8 mouse cellular contexts compared by ENCODE assay signal in genomic region chr2:11552297-11552821, GRCm38 (mm10). TPM values are rescaled to one million over a fixed set of nuclear protein-coding genes. Genes with fewer than 3 reads are reported as not detected.
DNase-seq lines count a peak whose midpoint lies in the region; ATAC-seq lines count a peak whose summit lies in the region.

No protein-coding gene starts in this region.

- intact Hi-C loops in heart, postnatal 36 days (cut with DNase I): no loop called here

- H3K4me1 ChIP-seq in heart, embryonic 12.5 days (replicated peaks): peaks cover 11% of the 10 kb centered on the region
- peaks cover 3% of the 10 kb centered on the region; the same call in 1 of the 2 replicates for H3K4me1 ChIP-seq in brown adipose tissue, adult 24 weeks (ENCODE audit: control insufficient read depth, insufficient read depth, insufficient read length, low read length)
- H3K4me1 ChIP-seq in midbrain, embryonic 13.5 days (replicated peaks): peaks cover 19% of the 10 kb centered on the region

- peak overlapping the region; percentile 70 for H3K4me3 ChIP-seq in heart, embryonic 12.5 days
- peak overlapping the region; percentile 76 for H3K4me3 ChIP-seq in brown adipose tissue, adult 24 weeks (ENCODE audit: insufficient read depth, low read depth, low read length)
- H3K4me3 ChIP-seq in midbrain, embryonic 13.5 days (replicated peaks): no peak overlapping the region

- peak overlapping the region; percentile 98 for H3K4me2 ChIP-seq in heart, embryonic 12.5 days
- peak overlapping the region; percentile 92 for H3K4me2 ChIP-seq in midbrain, embryonic 13.5 days (replicated peaks)

- H3K9me3 ChIP-seq in heart, embryonic 12.5 days (replicated peaks): 0 out of 2 replicates have a peak, but pooled peaks cover 3% of the 10 kb centered on the region
- no peaks in the 10 kb centered on the region for H3K9me3 ChIP-seq in midbrain, embryonic 13.5 days

- ATAC-seq in heart, embryonic 12.5 days (ENCODE audit: insufficient number of reproducible peaks, low FRiP score): no peak
- ATAC-seq in midbrain, embryonic 13.5 days: peak; percentile 25
- no peak for ATAC-seq in frontal cortex, adult (ENCODE audit: low TSS enrichment)
- ATAC-seq in granulocyte monocyte progenitor cell, adult 5-6 weeks (replicated peaks; ENCODE audit: poor library complexity, severe bottlenecking): no peak

- H3K27me3 ChIP-seq in heart, embryonic 12.5 days (replicated peaks): 0 out of 2 replicates have a peak, but pooled peaks cover 2% of the 10 kb centered on the region
- H3K27me3 ChIP-seq in midbrain, embryonic 13.5 days: peaks cover 34% of the 10 kb centered on the region

- 15% methylated on average over 9 of the region's 9 CpGs for WGBS in heart, embryonic 12.5 days
- 6% methylated on average over 9 of the region's 9 CpGs for WGBS in midbrain, embryonic 13.5 days

- H3K27ac ChIP-seq in heart, embryonic 12.5 days (ENCODE audit: poor library complexity, severe bottlenecking): no peak overlapping the region
- H3K27ac ChIP-seq in brown adipose tissue, adult 24 weeks (replicated peaks; ENCODE audit: low read depth, low read length): no peak overlapping the region
- no peak overlapping the region for H3K27ac ChIP-seq in midbrain, embryonic 13.5 days

- H3K9ac ChIP-seq in heart, embryonic 12.5 days: peak overlapping the region; percentile 79; the same call in 1 of the 2 replicates
- no peak overlapping the region; the same call in 1 of the 2 replicates for H3K9ac ChIP-seq in midbrain, embryonic 13.5 days (replicated peaks)

- no peak for DNase-seq in heart, postnatal 36 days
- peak; percentile 43 for DNase-seq in kidney, adult 18-20 months
- no peak for DNase-seq in adrenal gland, adult 8-10 months

- no peaks in the 10 kb centered on the region for H3K36me3 ChIP-seq in heart, embryonic 12.5 days
- H3K36me3 ChIP-seq in midbrain, embryonic 13.5 days: no peaks in the 10 kb centered on the region

RNA-seq across cellular contexts. Expression of gene Pfkfb3, which starts 1.5 kb away (rescaled TPM):
- 11.8 and 12.6 TPM in 2 replicates for polyA plus RNA-seq in heart, embryonic 12.5 days (2016; fragmentation: Nextera tagmentation; extraction: Ambion mirVana)
- total RNA-seq in heart, postnatal 36 days (2021): 10 to 100 TPM in 1 of 2 experiments, 1 to 10 TPM in 1; 8.1 to 10.9 TPM
- 190 and 226 TPM in 2 replicates for polyA plus RNA-seq in brown adipose tissue, adult 24 weeks (2012; ENCODE audit: insufficient read depth, insufficient read length, missing spikeins)
- polyA plus RNA-seq in midbrain, embryonic 13.5 days (2015; fragmentation: Nextera tagmentation; extraction: Ambion mirVana): 23.4 and 24.8 TPM in 2 replicates
- total RNA-seq in granulocyte monocyte progenitor cell, adult 5-6 weeks (2014; fragmentation: Nextera tagmentation): 44.8 and 74.9 TPM in 2 replicates
- total RNA-seq in granulocyte monocyte progenitor cell, adult 5-6 weeks (2017): 43.8 and 44.8 TPM in 2 replicates
- 100 to 1,000 TPM in 1 of 4 experiments, 10 to 100 TPM in 3; 62.7 to 118 (median 75.9) TPM for total RNA-seq in adrenal gland, adult 8-10 months (2022)

RNA-seq across cellular contexts. Expression of gene Rbm17, which starts 51.6 kb away (rescaled TPM):
- 101 and 103 TPM in 2 replicates for polyA plus RNA-seq in heart, embryonic 12.5 days (2016; fragmentation: Nextera tagmentation; extraction: Ambion mirVana)
- total RNA-seq in heart, postnatal 36 days (2021): 10 to 100 TPM; 53.0 to 60.7 TPM
- polyA plus RNA-seq in brown adipose tissue, adult 24 weeks (2012; ENCODE audit: insufficient read depth, insufficient read length, missing spikeins): 45.1 and 48.5 TPM in 2 replicates
- 140 and 146 TPM in 2 replicates for polyA plus RNA-seq in midbrain, embryonic 13.5 days (2015; fragmentation: Nextera tagmentation; extraction: Ambion mirVana)
- 117 and 160 TPM in 2 replicates for total RNA-seq in granulocyte monocyte progenitor cell, adult 5-6 weeks (2014; fragmentation: Nextera tagmentation)
- total RNA-seq in granulocyte monocyte progenitor cell, adult 5-6 weeks (2017): 180 and 233 TPM in 2 replicates
- 100 to 1,000 TPM in 1 of 4 experiments, 10 to 100 TPM in 3; 82.5 to 121 (median 96.2) TPM for total RNA-seq in adrenal gland, adult 8-10 months (2022)
